Mouse (Mus musculus) left cerebral cortex, postnatal 4 days (tissue): ENCODE measurements around the gene Chst8. TPM values are rescaled to one million over a fixed set of nuclear protein-coding genes. Genes with fewer than 3 reads are reported as not detected.

Experiments
- DNase-seq: peaks from one replicate; pipeline ENCODE4 v3.0.0-alpha.2; 2022
- intact Hi-C: fragments of 180-260 bp; cut with DNase I; formaldehyde crosslinking; loops from one replicate; pipeline ENCODE4 v1.15.1; 2025
- total RNA-seq, 2 experiments: library from RNA; stranded (reverse); gene quantifications; 2 replicates each; pipeline ENCODE4 v1.2.3; 2021

Chst8 gene
- total RNA-seq, 2 experiments from 2014 or later = 13.4 to 14.4 TPM

- DNase-seq = no peak
- intact Hi-C loops = no loop called here
Observed at GRCm38 (mm10) chr7:34645623-34646022, 166.9 kb downstream of the Chst8 start.

GRCm38 (mm10) chr7:34644591-34644990 is 167.9 kb downstream of the Chst8 start:
- DNase-seq = no peak
- intact Hi-C loops = no loop called here

- intact Hi-C loops = no loop called here
- DNase-seq = no peak
Observed at GRCm38 (mm10) chr7:34643329-34643728, 169.2 kb downstream of the Chst8 start.

GRCm38 (mm10) chr7:34641968-34642367 is 170.5 kb downstream of the Chst8 start:
- intact Hi-C loops = no loop called here
- DNase-seq = no peak

- intact Hi-C loops = no loop called here
- no peak for DNase-seq
Observed at GRCm38 (mm10) chr7:34639798-34640197, 172.7 kb downstream of the Chst8 start.

GRCm38 (mm10) chr7:34636661-34637060 is 175.8 kb downstream of the Chst8 start:
- intact Hi-C loops = no loop called here
- DNase-seq = no peak

GRCm38 (mm10) chr7:34632966-34633742 is 179.4 kb downstream of the Chst8 start:
- DNase-seq = no peak
- intact Hi-C loops = no loop called here

- intact Hi-C loops = no loop called here
- DNase-seq = peak; percentile 65
Observed at GRCm38 (mm10) chr7:34630211-34631085, 182.1 kb downstream of the Chst8 start.

- no peak for DNase-seq
- intact Hi-C loops = no loop called here
Observed at GRCm38 (mm10) chr7:34629702-34630210, 182.8 kb downstream of the Chst8 start.

Other genes with a start within 250 kb of the Chst8 start
- 10 to 100 TPM; 41.6 to 47.3 TPM for gene Kctd15, start 156.0 kb downstream of the Chst8 start, total RNA-seq
- gene Pepd, start 99.7 kb upstream of the Chst8 start, total RNA-seq = 10 to 100 TPM; 40.0 to 41.7 TPM
- 10 to 100 TPM; 26.4 to 27.4 TPM for gene Cebpg, start 243.9 kb upstream of the Chst8 start, total RNA-seq